8 mouse cellular contexts compared by ENCODE assay signal in the genomic region with DNA sequence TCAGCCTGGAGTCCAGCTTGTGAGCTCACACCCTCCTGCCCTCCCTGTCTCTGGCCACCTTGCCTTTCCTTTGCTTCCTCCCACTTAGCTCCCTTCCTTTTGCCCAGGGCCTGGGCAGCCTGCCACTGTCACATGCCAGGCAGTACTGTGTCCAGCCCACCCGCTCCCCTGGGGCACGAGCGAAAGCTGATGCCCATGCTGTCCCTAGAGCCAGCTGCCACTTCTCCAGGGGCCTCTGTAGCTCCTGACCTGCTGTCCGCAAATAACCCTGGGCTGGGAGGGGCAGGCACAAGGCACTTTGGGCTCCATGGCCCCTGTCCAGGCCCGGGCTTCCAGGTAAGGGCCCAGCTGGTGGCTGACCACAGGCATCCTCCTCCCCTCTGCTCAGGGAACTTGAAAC. TPM values are rescaled to one million over a fixed set of nuclear protein-coding genes. Genes with fewer than 3 reads are reported as not detected.
DNase-seq lines count a peak whose midpoint lies in the region; ATAC-seq and TF ChIP-seq lines count a peak whose summit lies in the region.

No protein-coding gene starts in this region.

- TF ChIP-seq EP300 in lung, postnatal 0 days (IDR thresholded peaks at IDR 0.05), result no peak

- TF ChIP-seq CTCF in lung, postnatal 0 days (IDR thresholded peaks at IDR 0.05), result no peak

- no peak overlapping the region; the same call in 1 of the 2 replicates for H3K9ac ChIP-seq in heart, embryonic 11.5 days (ENCODE audit: low read depth, low read length)
- no peak overlapping the region for H3K9ac ChIP-seq in hindbrain, embryonic 16.5 days (ENCODE audit: low read depth, low read length)
- no peak overlapping the region for H3K9ac ChIP-seq in lung, postnatal 0 days (replicated peaks; ENCODE audit: low read depth)

- ATAC-seq in heart, embryonic 11.5 days (replicated peaks; ENCODE audit: insufficient number of reproducible peaks, low FRiP score, low TSS enrichment), result no peak
- ATAC-seq in cerebellum, adult (ENCODE audit: insufficient number of reproducible peaks, low FRiP score, low TSS enrichment), result peak; percentile 54
- peak; percentile 69 for ATAC-seq in hindbrain, embryonic 16.5 days
- ATAC-seq in lung, postnatal 0 days, result peak; percentile 64
- ATAC-seq in erythroblast, adult 5-6 weeks (replicated peaks; ENCODE audit: low FRiP score, poor library complexity, severe bottlenecking), result no peak

- peak; percentile 99 for DNase-seq in heart, adult 11 months
- DNase-seq in gastrocnemius, postnatal 36 days, result peak; percentile 77 to 84
- DNase-seq in lung, postnatal 0 days (ENCODE audit: low spot score), result peak; percentile 68
- DNase-seq in testis, postnatal 10 days (ENCODE audit: low spot score), result peak; percentile 81

- H3K4me2 ChIP-seq in heart, embryonic 11.5 days, result no peak overlapping the region; the same call in 1 of the 2 replicates
- no peak overlapping the region for H3K4me2 ChIP-seq in hindbrain, embryonic 16.5 days (ENCODE audit: low read length)
- H3K4me2 ChIP-seq in lung, postnatal 0 days (replicated peaks; ENCODE audit: low read depth, low read length), result no peak overlapping the region

- no peak overlapping the region for H3K4me3 ChIP-seq in heart, embryonic 11.5 days (ENCODE audit: low read depth, low read length)
- H3K4me3 ChIP-seq in hindbrain, embryonic 16.5 days (ENCODE audit: low read length), result no peak overlapping the region
- no peak overlapping the region for H3K4me3 ChIP-seq in lung, postnatal 0 days (ENCODE audit: low read depth, low read length)

- H3K27ac ChIP-seq in heart, embryonic 11.5 days (ENCODE audit: low read depth, low read length), result no peak overlapping the region
- H3K27ac ChIP-seq in hindbrain, embryonic 16.5 days (ENCODE audit: low read depth, low read length), result peak overlapping the region; percentile 49; the same call in 1 of the 2 replicates
- peak overlapping the region; percentile 51 for H3K27ac ChIP-seq in lung, postnatal 0 days (ENCODE audit: low read length)

- 52% methylated on average over 5 of the region's 5 CpGs for WGBS in heart, embryonic 11.5 days (ENCODE audit: insufficient replicate concordance)
- 39% methylated on average over 5 of the region's 5 CpGs for WGBS in hindbrain, embryonic 16.5 days
- whole genome bisulfite sequencing in lung, postnatal 0 days, result 32% methylated on average over 5 of the region's 5 CpGs

- H3K36me3 ChIP-seq in heart, embryonic 11.5 days (ENCODE audit: control insufficient read depth, insufficient read depth, low read length), result peaks cover 4% of the 10 kb centered on the region; the same call in 1 of the 2 replicates
- no peaks in the 10 kb centered on the region for H3K36me3 ChIP-seq in hindbrain, embryonic 16.5 days (ENCODE audit: control insufficient read depth, insufficient read depth, low read length)
- H3K36me3 ChIP-seq in lung, postnatal 0 days (ENCODE audit: insufficient read depth, low read length), result peaks cover 18% of the 10 kb centered on the region; the same call in 1 of the 2 replicates

- intact Hi-C loops in gastrocnemius, postnatal 36 days (cut with DNase I), result no loop called here

- H3K4me1 ChIP-seq in heart, embryonic 11.5 days (ENCODE audit: control insufficient read depth, insufficient read depth, low read length), result peaks cover 70% of the 10 kb centered on the region
- peaks cover 30% of the 10 kb centered on the region for H3K4me1 ChIP-seq in hindbrain, embryonic 16.5 days (ENCODE audit: control insufficient read depth, insufficient read depth, low read depth, low read length)
- H3K4me1 ChIP-seq in lung, postnatal 0 days (ENCODE audit: insufficient read depth, low read depth, low read length), result peaks cover 36% of the 10 kb centered on the region; the same call in 1 of the 2 replicates

- no peaks in the 10 kb centered on the region for H3K27me3 ChIP-seq in heart, embryonic 11.5 days (ENCODE audit: control insufficient read depth, insufficient read depth, low read length)
- H3K27me3 ChIP-seq in hindbrain, embryonic 16.5 days (replicated peaks; ENCODE audit: control insufficient read depth, insufficient read depth, low read length), result no peaks in the 10 kb centered on the region
- H3K27me3 ChIP-seq in lung, postnatal 0 days (replicated peaks; ENCODE audit: insufficient read depth, low read length), result no peaks in the 10 kb centered on the region

- no peaks in the 10 kb centered on the region for H3K9me3 ChIP-seq in heart, embryonic 11.5 days (replicated peaks; ENCODE audit: control insufficient read depth, low read length)
- H3K9me3 ChIP-seq in hindbrain, embryonic 16.5 days (ENCODE audit: control insufficient read depth, low read length), result no peaks in the 10 kb centered on the region
- H3K9me3 ChIP-seq in lung, postnatal 0 days (ENCODE audit: low read length), result no peaks in the 10 kb centered on the region

RNA-seq across cellular contexts. Expression of gene Akt2, which starts 16.2 kb away (rescaled TPM):
- polyA plus RNA-seq in heart, embryonic 11.5 days (2014; fragmentation: Nextera tagmentation; extraction: Ambion mirVana), result 72.1 and 78.0 TPM in 2 replicates
- 100 to 1,000 TPM; 135 to 142 TPM for total RNA-seq in gastrocnemius, postnatal 36 days (2021)
- 63.0 and 72.9 TPM in 2 replicates for polyA plus RNA-seq in hindbrain, embryonic 16.5 days (2015; fragmentation: Nextera tagmentation; extraction: Ambion mirVana)
- 64.1 and 72.9 TPM in 2 replicates for polyA plus RNA-seq in lung, postnatal 0 days (2015; fragmentation: Nextera tagmentation; extraction: Ambion mirVana)
- total RNA-seq in erythroblast, adult 5-6 weeks (2015; ENCODE audit: low replicate concordance), result 22.7 and 25.1 TPM in 2 replicates
- total RNA-seq in erythroblast, adult 5-6 weeks (2017; ENCODE audit: low replicate concordance), result 51.2 and 57.6 TPM in 2 replicates

RNA-seq across cellular contexts. Expression of gene Ttc9b, which starts 46.1 kb away (rescaled TPM):
- polyA plus RNA-seq in heart, embryonic 11.5 days (2014; fragmentation: Nextera tagmentation; extraction: Ambion mirVana), result not detected in 2 replicates
- not detected for total RNA-seq in gastrocnemius, postnatal 36 days (2021)
- polyA plus RNA-seq in hindbrain, embryonic 16.5 days (2015; fragmentation: Nextera tagmentation; extraction: Ambion mirVana), result 86.2 and 99.1 TPM in 2 replicates
- polyA plus RNA-seq in lung, postnatal 0 days (2015; fragmentation: Nextera tagmentation; extraction: Ambion mirVana), result 0.12 TPM in 1 of 2 replicates, not detected in the other
- total RNA-seq in erythroblast, adult 5-6 weeks (2015; ENCODE audit: low replicate concordance), result not detected in 2 replicates
- total RNA-seq in erythroblast, adult 5-6 weeks (2017; ENCODE audit: low replicate concordance), result not detected in 2 replicates

RNA-seq across cellular contexts. Expression of gene 2310022A10Rik, which starts 54.5 kb away (rescaled TPM):
- 22.5 and 29.3 TPM in 2 replicates for polyA plus RNA-seq in heart, embryonic 11.5 days (2014; fragmentation: Nextera tagmentation; extraction: Ambion mirVana)
- total RNA-seq in gastrocnemius, postnatal 36 days (2021), result 100 to 1,000 TPM in 1 of 2 experiments, 10 to 100 TPM in 1; 96.8 to 127 TPM
- polyA plus RNA-seq in hindbrain, embryonic 16.5 days (2015; fragmentation: Nextera tagmentation; extraction: Ambion mirVana), result 33.7 and 35.7 TPM in 2 replicates
- 10.5 and 12.3 TPM in 2 replicates for polyA plus RNA-seq in lung, postnatal 0 days (2015; fragmentation: Nextera tagmentation; extraction: Ambion mirVana)
- 2.9 TPM in 1 of 2 replicates, not detected in the other for total RNA-seq in erythroblast, adult 5-6 weeks (2015; ENCODE audit: low replicate concordance)
- 3.6 and 10.4 TPM in 2 replicates for total RNA-seq in erythroblast, adult 5-6 weeks (2017; ENCODE audit: low replicate concordance)

RNA-seq across cellular contexts. Expression of gene Pld3, which starts 54.6 kb away (rescaled TPM):
- 59.5 and 64.2 TPM in 2 replicates for polyA plus RNA-seq in heart, embryonic 11.5 days (2014; fragmentation: Nextera tagmentation; extraction: Ambion mirVana)
- total RNA-seq in gastrocnemius, postnatal 36 days (2021), result 10 to 100 TPM; 12.6 to 13.6 TPM
- 231 and 263 TPM in 2 replicates for polyA plus RNA-seq in hindbrain, embryonic 16.5 days (2015; fragmentation: Nextera tagmentation; extraction: Ambion mirVana)
- 92.4 and 94.5 TPM in 2 replicates for polyA plus RNA-seq in lung, postnatal 0 days (2015; fragmentation: Nextera tagmentation; extraction: Ambion mirVana)
- 128 and 139 TPM in 2 replicates for total RNA-seq in erythroblast, adult 5-6 weeks (2015; ENCODE audit: low replicate concordance)
- 73.6 and 84.7 TPM in 2 replicates for total RNA-seq in erythroblast, adult 5-6 weeks (2017; ENCODE audit: low replicate concordance)

Comparison
In these comparisons a context has a peak if more than half of its experiments do, and no peak if none do; other contexts are left out.
1. ATAC-seq: peak in cerebellum, adult (single experiment), hindbrain, embryonic 16.5 days (single experiment) and lung, postnatal 0 days (single experiment); none in heart, embryonic 11.5 days (single experiment) and erythroblast, adult 5-6 weeks (single experiment).
2. RNA of gene Ttc9b, which starts 46.1 kb away (polyA plus RNA-seq): 86.2 to 99.1 TPM in hindbrain, embryonic 16.5 days; 0.12 TPM in lung, postnatal 0 days and not detected in heart, embryonic 11.5 days; every median in the first group is over 10 times any median in the second.
3. Peak in every context shown above with its lines, with median percentiles within 50 percentile points of each other: DNase-seq.